Mouse (Mus musculus) limb, embryonic 15.5 days (tissue): Measurements from ENCODE around the gene Map6d1. TPM values are rescaled to one million over a fixed set of nuclear protein-coding genes. Genes with fewer than 3 reads are reported as not detected.

Experiments used
- polyA plus RNA-seq: library from polyadenylated mRNA; unstranded; fragments of >200 nt; fragmentation: Nextera tagmentation; extraction: Ambion mirVana; gene quantifications from 2 replicates; pipeline ENCODE4 v1.2.1, GENCODE M21; 2015

Map6d1 gene
- polyA plus RNA-seq, 1 experiment from 2014 or later, result 0.68 TPM

Other genes with a start within 250 kb of the Map6d1 start
- 20.0 and 24.0 TPM in 2 replicates for gene Klhl24, start 143.8 kb downstream of the Map6d1 start, polyA plus RNA-seq
- 24.7 and 26.5 TPM in 2 replicates for gene Yeats2, start 100.3 kb downstream of the Map6d1 start, polyA plus RNA-seq
- 88.4 and 99.6 TPM in 2 replicates for gene Parl, start 61.0 kb upstream of the Map6d1 start, polyA plus RNA-seq
- 0.12 TPM in 2 replicates for gene Cyp2ab1, start 84.0 kb upstream of the Map6d1 start, polyA plus RNA-seq
- gene Abcc5, start 185.0 kb upstream of the Map6d1 start, polyA plus RNA-seq, result 67.0 and 76.2 TPM in 2 replicates